Mouse (Mus musculus) neural tube, embryonic 10.5 days (tissue): ENCODE results near the gene Tbc1d9b.

ENCODE experiments used
- DNase-seq: peaks from one replicate; pipeline ENCODE4 v3.0.0-alpha.2; 2017; ENCODE audit warnings: low spot score; ENCODE audit errors: extremely low spot score

Gene Tbc1d9b

DNA sequence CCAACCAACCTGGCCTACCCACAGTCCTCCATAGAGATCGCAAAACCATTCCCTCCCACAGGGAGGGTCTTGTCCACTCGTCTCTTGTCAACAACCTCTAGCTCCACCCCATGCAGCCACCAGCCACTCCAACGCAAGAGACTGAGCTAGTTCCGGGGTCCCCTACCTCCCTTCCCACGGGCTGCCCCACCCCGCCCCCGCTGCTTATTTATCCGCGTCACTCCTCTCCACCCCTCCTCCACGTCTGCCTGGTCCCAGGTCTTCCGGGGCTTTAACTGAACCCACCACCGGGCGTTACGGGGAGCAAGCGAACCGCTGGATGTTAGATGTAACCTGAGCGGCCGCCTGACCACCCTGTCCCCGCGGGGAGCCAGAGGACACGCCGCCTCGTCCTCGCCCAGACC, 78.9 kb downstream of the Tbc1d9b start:
- peak; percentile 86 for DNase-seq

- DNase-seq: peak; percentile 83
Observed at GRCm38 (mm10) chr11:50210505-50211151, 79.4 kb downstream of the Tbc1d9b start, which contains the start of the genes Sqstm1 and Mgat4b. Gene Sqstm1 (minus strand): TSS chr11:50210827. Gene Mgat4b (plus strand): TSS chr11:50210890.

- DNase-seq: no peak
Observed at GRCm38 (mm10) chr11:50211322-50212059, 80.3 kb downstream of the Tbc1d9b start.

- DNase-seq: no peak
Observed at GRCm38 (mm10) chr11:50212060-50212739, 81.0 kb downstream of the Tbc1d9b start.

- DNase-seq: no peak
Observed at GRCm38 (mm10) chr11:50212848-50213758, 81.9 kb downstream of the Tbc1d9b start.

GRCm38 (mm10) chr11:50214631-50215030, 83.4 kb downstream of the Tbc1d9b start:
- DNase-seq: no peak

DNA sequence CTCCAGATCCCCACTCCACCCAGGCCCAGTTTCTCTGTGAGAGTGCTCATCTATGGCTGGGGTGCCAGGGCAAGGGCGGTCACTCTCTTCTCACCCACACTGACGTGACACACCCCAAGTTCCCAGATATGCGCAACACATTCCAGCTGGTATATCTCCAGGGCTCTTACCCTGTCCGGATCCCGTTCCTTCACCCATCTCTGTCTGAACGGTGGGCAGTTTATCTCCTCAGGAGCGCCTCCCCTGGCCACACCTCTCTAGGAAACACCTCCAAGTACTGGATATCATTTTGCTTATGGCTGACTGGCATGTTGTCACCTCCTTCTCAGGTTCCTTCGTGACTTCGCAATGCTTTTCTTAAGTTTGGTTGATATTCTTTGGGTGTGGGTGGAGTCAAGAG, 84.4 kb downstream of the Tbc1d9b start:
- DNase-seq: no peak

DNA sequence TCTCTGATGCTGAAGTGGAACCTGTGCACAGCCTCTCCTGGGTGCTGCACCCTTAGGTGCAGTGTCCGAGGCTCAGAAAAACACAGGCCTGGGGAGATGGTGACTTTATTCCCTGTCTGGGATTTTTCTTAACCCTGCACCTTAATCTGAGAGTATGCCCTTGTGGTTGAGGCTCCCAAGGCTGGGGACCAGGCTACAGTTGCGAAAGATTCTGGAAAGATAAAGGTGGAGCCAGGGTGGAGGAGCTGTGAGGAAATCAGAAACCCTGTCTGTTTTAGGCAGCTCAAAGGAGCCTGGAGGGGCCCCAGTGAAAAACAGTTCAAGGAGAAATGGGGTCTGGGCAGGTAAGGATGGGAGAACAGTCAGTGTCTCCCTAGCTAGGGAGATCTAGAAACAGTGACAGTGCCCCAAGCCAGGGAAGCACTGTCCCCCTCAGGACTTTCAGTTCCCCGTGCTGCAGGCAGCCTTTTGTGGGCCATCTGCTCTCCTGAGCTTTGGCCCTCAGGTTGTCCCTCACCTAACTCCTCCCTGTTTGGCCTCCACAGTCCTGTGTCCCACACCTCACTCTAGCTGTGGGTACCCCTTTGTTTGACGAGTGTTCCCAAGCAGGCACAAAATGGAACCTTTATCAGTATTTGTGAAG, 85.6 kb downstream of the Tbc1d9b start:
- DNase-seq: no peak

GRCm38 (mm10) chr11:50217811-50218210, 86.6 kb downstream of the Tbc1d9b start:
- no peak for DNase-seq

DNA sequence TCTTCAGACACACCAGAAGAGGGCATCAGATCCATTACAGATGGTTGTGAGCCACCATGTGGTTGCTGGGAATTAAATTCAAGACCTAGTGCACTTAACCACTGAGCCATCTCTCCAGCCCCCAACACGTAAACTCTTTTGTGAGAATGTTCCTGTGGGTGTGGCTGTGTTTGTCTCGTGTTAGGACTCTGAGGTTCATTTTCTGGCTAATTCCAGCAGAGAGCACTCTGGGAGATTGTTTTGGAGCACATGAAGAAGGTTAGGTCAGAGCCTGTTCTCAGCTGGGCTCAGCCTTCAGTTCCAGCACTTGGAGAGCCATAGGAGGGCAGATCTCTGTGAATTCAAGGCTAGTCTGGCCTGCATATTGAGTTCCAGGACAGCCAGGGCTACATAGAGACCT, 88.6 kb downstream of the Tbc1d9b start:
- no peak for DNase-seq
